Mouse (Mus musculus): Measurements from ENCODE around the gene Slc26a6.

DNA sequence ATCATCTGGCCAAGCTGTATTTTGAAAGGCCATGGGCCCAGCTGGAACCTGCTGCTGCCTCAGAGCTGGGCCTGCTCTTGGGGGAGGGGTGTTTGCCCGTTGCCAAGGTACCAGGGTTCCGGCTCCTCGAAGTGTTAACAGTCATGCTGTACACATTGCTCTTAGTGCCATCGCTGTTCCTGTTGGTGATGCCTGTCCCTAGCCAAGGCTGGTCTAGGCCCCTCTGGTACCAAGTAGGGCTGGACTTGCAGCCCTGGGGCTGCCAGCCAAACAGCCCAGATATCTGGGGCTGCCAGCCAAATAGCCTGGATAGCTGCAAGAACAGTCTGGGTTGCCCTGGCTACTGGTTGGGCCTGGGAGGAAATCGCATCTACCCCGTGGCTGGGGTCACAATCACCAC is 61.4 kb downstream of the Slc26a6 start, which contains the start of gene Tmem89:
- no peak for TF ChIP-seq GATA1 (IDR thresholded peaks at IDR 0.05; ENCODE audit: low read length)
- TF ChIP-seq TAL1 (IDR thresholded peaks at IDR 0.05; ENCODE audit: low read length), result no peak

All from erythroblast, embryonic 14.5 days (primary cell).